Mouse (Mus musculus): ENCODE data around the gene Aspg.
A peak's percentile ranks its signal among the peaks of the same experiment; 100 is the strongest.

Aspg gene

GRCm38 (mm10) chr12:112117006-112117405 is 10.5 kb downstream of the Aspg start:
- DNase-seq = no peak

GRCm38 (mm10) chr12:112117649-112118048 is 11.2 kb downstream of the Aspg start:
- no peak for DNase-seq

GRCm38 (mm10) chr12:112121188-112121587 is 14.7 kb downstream of the Aspg start:
- DNase-seq = no peak

GRCm38 (mm10) chr12:112125903-112126302 is 19.4 kb downstream of the Aspg start:
- DNase-seq = peak; percentile 57

GRCm38 (mm10) chr12:112126931-112127635 is 20.6 kb downstream of the Aspg start:
- no peak for DNase-seq

- DNase-seq = no peak
Observed at GRCm38 (mm10) chr12:112128526-112128925, 22.0 kb downstream of the Aspg start.

GRCm38 (mm10) chr12:112129300-112129856 is 22.9 kb downstream of the Aspg start:
- DNase-seq = no peak

GRCm38 (mm10) chr12:112130161-112130860 is 23.8 kb downstream of the Aspg start:
- DNase-seq = peak; percentile 77

- no peak for DNase-seq
Observed at GRCm38 (mm10) chr12:112130957-112131356, 24.5 kb downstream of the Aspg start.

GRCm38 (mm10) chr12:112140231-112140630 is 33.8 kb downstream of the Aspg start:
- DNase-seq = peak; percentile 65

- DNase-seq = no peak
Observed at GRCm38 (mm10) chr12:112140745-112141144, 34.3 kb downstream of the Aspg start.

- peak; percentile 72 for DNase-seq
Observed at GRCm38 (mm10) chr12:112141300-112141699, 34.8 kb downstream of the Aspg start.

- DNase-seq = no peak
Observed at GRCm38 (mm10) chr12:112143116-112143832, 36.8 kb downstream of the Aspg start.

- DNase-seq = no peak
Observed at GRCm38 (mm10) chr12:112143833-112144201, 37.3 kb downstream of the Aspg start.

GRCm38 (mm10) chr12:112144377-112145115 is 38.1 kb downstream of the Aspg start:
- DNase-seq = no peak

- DNase-seq = peak; percentile 88
Observed at GRCm38 (mm10) chr12:112145211-112145874, 38.9 kb downstream of the Aspg start.

- DNase-seq = peak; percentile 69
Observed at GRCm38 (mm10) chr12:112145875-112146651, 39.6 kb downstream of the Aspg start, which contains the start of gene Kif26a. TSS of gene Kif26a (plus strand) at chr12:112146208.

- no peak for DNase-seq
Observed at GRCm38 (mm10) chr12:112147365-112147764, 40.9 kb downstream of the Aspg start.

GRCm38 (mm10) chr12:112150011-112150410 is 43.5 kb downstream of the Aspg start:
- DNase-seq = no peak

- no peak for DNase-seq
Observed at GRCm38 (mm10) chr12:112151244-112151979, 44.9 kb downstream of the Aspg start.

- no peak for DNase-seq
Observed at GRCm38 (mm10) chr12:112151980-112152362, 45.5 kb downstream of the Aspg start.
